Mouse (Mus musculus) left cerebral cortex, postnatal 14 days (tissue): Measurements from ENCODE around the gene Ccl17. TPM values are rescaled to one million over a fixed set of nuclear protein-coding genes. Genes with fewer than 3 reads are reported as not detected.
A peak's percentile ranks its signal among the peaks of the same experiment; 100 is the strongest.

Experiments used
- DNase-seq, 2 experiments: peaks; one replicate each; pipeline ENCODE4 v3.0.0; 2021 to 2022; ENCODE audit warnings: low spot score in 2 of 2, mixed read lengths in 1 of 2
- intact Hi-C: fragments of 180-260 bp; cut with DNase I; formaldehyde crosslinking; loops from one replicate; pipeline ENCODE4 v1.15.1; 2025
- total RNA-seq, 2 experiments: library from RNA; stranded (reverse); gene quantifications; 2 replicates each; pipeline ENCODE4 v1.2.3; 2021

The Ccl17 gene
- total RNA-seq, 2 experiments from 2014 or later: 17.7 to 18.3 TPM

- intact Hi-C loops: no loop called here
- DNase-seq: no peak
These were observed 24.2 kb upstream of the Ccl17 start for GRCm38 (mm10) chr8:94785995-94786595.

GRCm38 (mm10) chr8:94787524-94788501, 22.4 kb upstream of the Ccl17 start:
- no peak for DNase-seq
- intact Hi-C loops: no loop called here

- no peak for DNase-seq
- intact Hi-C loops: no loop called here
These were observed 20.8 kb upstream of the Ccl17 start for GRCm38 (mm10) chr8:94789256-94789955.

- intact Hi-C loops: no loop called here
- no peak for DNase-seq
These were observed 15.9 kb upstream of the Ccl17 start for GRCm38 (mm10) chr8:94794368-94794767.

- intact Hi-C loops: no loop called here
- no peak for DNase-seq
These were observed 15.5 kb upstream of the Ccl17 start for GRCm38 (mm10) chr8:94794782-94795181.

GRCm38 (mm10) chr8:94800278-94800968, 9.8 kb upstream of the Ccl17 start:
- intact Hi-C loops: no loop called here
- peak; percentile 58 to 71 for DNase-seq

- intact Hi-C loops: no loop called here
These were observed 8.8 kb upstream of the Ccl17 start for GRCm38 (mm10) chr8:94801293-94802095.

GRCm38 (mm10) chr8:94802375-94802774, 7.9 kb upstream of the Ccl17 start:
- no peak for DNase-seq
- intact Hi-C loops: no loop called here

More at GRCm38 (mm10) chr8:94801293-94802095, 8.8 kb upstream of the Ccl17 start:
- DNase-seq: peak; percentile 61 to 66

- DNase-seq: no peak
- intact Hi-C loops: no loop called here
These were observed 6.7 kb upstream of the Ccl17 start for GRCm38 (mm10) chr8:94803551-94803950.

- DNase-seq: no peak
- intact Hi-C loops: no loop called here
These were observed 5.5 kb upstream of the Ccl17 start for GRCm38 (mm10) chr8:94804546-94805340.

- DNase-seq: no peak
- intact Hi-C loops: no loop called here
These were observed 4.4 kb upstream of the Ccl17 start for GRCm38 (mm10) chr8:94805811-94806210.

- intact Hi-C loops: no loop called here
- DNase-seq: no peak
These were observed 2.7 kb upstream of the Ccl17 start for GRCm38 (mm10) chr8:94807506-94807905.

- no peak for DNase-seq
- intact Hi-C loops: no loop called here
These were observed 1.9 kb upstream of the Ccl17 start for GRCm38 (mm10) chr8:94808372-94808771.

GRCm38 (mm10) chr8:94810855-94811254, 602 bp downstream of the Ccl17 start:
- peak in 1 of 2 experiments; percentile 84 for DNase-seq
- intact Hi-C loops: loop anchor here (5.0 to 10.0 kb wide), 2 partner anchors 39 to 216 kb away; partner anchors contain the start of gene Cx3cl1

GRCm38 (mm10) chr8:94811654-94812053, 1.4 kb downstream of the Ccl17 start:
- intact Hi-C loops: loop anchor here (1.0 to 10.0 kb wide), 3 partner anchors 39 to 217 kb away; partner anchors contain the start of gene Cx3cl1
- no peak for DNase-seq

- intact Hi-C loops: loop anchor here (1.0 to 10.0 kb wide), 3 partner anchors 40 to 218 kb away; partner anchors contain the start of gene Cx3cl1
- DNase-seq: peak; percentile 94
These were observed 2.4 kb downstream of the Ccl17 start for GRCm38 (mm10) chr8:94812645-94813098.

- intact Hi-C loops: loop anchor here (5.0 to 10.0 kb wide), 2 partner anchors 42 to 220 kb away; partner anchors contain the start of gene Cx3cl1
- DNase-seq: no peak
These were observed 4.3 kb downstream of the Ccl17 start for GRCm38 (mm10) chr8:94814556-94814955.
